Mouse (Mus musculus) mouse embryonic stem cell (cell line): ENCODE measurements around the gene Ncaph2.

Experiments used
- in situ Hi-C, 2 experiments: fragments of 300-500 bp; cut with MboI; formaldehyde crosslinking; loops; 1 replicate in 1 of 2; 3 replicates in 1 of 2; pipeline ENCODE4 v1.14.3; 2019 to 2020; ENCODE audit warnings: low sequenced_read_pairs in 2 of 2, low pct_unique_long_range_greater_than_20kb in 1 of 2, mixed read lengths in 1 of 2; ENCODE audit not compliant: unreplicated experiment in 1 of 2

The Ncaph2 gene

GRCm38 (mm10) chr15:89376040-89376439, 20.5 kb downstream of the Ncaph2 start:
- in situ Hi-C loops: no loop called here

GRCm38 (mm10) chr15:89376957-89377356, 21.4 kb downstream of the Ncaph2 start, which contains the start of gene Tymp:
Gene Tymp (minus strand): TSS chr15:89377039.
- in situ Hi-C loops: no loop called here

GRCm38 (mm10) chr15:89377362-89377761, 21.8 kb downstream of the Ncaph2 start:
- in situ Hi-C loops: no loop called here

GRCm38 (mm10) chr15:89377938-89378828, 22.7 kb downstream of the Ncaph2 start:
- in situ Hi-C loops: no loop called here

GRCm38 (mm10) chr15:89378831-89379401, 23.4 kb downstream of the Ncaph2 start, which contains the start of gene Odf3b:
Gene Odf3b (minus strand): TSS chr15:89379282.
- in situ Hi-C loops: no loop called here

- in situ Hi-C loops: no loop called here
Observed at GRCm38 (mm10) chr15:89379429-89379828, 23.9 kb downstream of the Ncaph2 start.

- in situ Hi-C loops: no loop called here
Observed at GRCm38 (mm10) chr15:89384617-89385016, 29.1 kb downstream of the Ncaph2 start, which contains the start of gene Klhdc7b. Gene Klhdc7b (plus strand): TSS chr15:89384917.

- in situ Hi-C loops: no loop called here
Observed at GRCm38 (mm10) chr15:89387127-89387526, 31.6 kb downstream of the Ncaph2 start.

GRCm38 (mm10) chr15:89390081-89390480, 34.6 kb downstream of the Ncaph2 start:
- in situ Hi-C loops: no loop called here

GRCm38 (mm10) chr15:89396883-89397282, 41.4 kb downstream of the Ncaph2 start:
- in situ Hi-C loops: no loop called here

- in situ Hi-C loops: no loop called here
Observed at GRCm38 (mm10) chr15:89398146-89398545, 42.6 kb downstream of the Ncaph2 start.

GRCm38 (mm10) chr15:89399716-89400115, 44.2 kb downstream of the Ncaph2 start:
- in situ Hi-C loops: no loop called here

GRCm38 (mm10) chr15:89402471-89402870, 47.0 kb downstream of the Ncaph2 start:
- in situ Hi-C loops: no loop called here

GRCm38 (mm10) chr15:89404831-89405623, 49.5 kb downstream of the Ncaph2 start:
- in situ Hi-C loops: no loop called here

- in situ Hi-C loops: no loop called here
Observed at GRCm38 (mm10) chr15:89406691-89407090, 51.2 kb downstream of the Ncaph2 start.

- in situ Hi-C loops: no loop called here
Observed at GRCm38 (mm10) chr15:89410118-89410517, 54.6 kb downstream of the Ncaph2 start, which contains the start of gene Syce3. Gene Syce3 (minus strand): TSS chr15:89410503.

- in situ Hi-C loops: no loop called here
Observed at GRCm38 (mm10) chr15:89415282-89415681, 59.8 kb downstream of the Ncaph2 start.

- in situ Hi-C loops: no loop called here
Observed at GRCm38 (mm10) chr15:89421938-89422337, 66.4 kb downstream of the Ncaph2 start.
